In the genomic region with DNA sequence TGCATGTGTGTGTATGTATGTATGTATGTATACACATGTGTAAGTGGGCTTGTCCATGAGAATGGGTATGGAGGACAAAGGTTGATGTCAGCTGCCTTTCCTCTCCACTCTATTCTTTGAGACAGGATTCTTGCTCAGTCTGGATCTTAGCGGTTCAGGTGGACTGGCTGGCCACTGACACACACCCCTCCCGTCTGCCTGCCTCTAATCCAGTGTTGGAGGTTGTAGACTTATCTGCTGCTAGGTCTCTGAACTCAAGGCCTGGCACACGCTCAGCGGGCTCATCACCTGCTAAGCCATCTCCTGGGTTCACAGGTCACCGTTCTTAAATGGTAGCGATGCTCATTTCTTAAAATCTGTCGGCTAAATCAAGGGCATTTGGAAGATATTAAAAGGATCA, we compare ENCODE assay signal across 23 mouse cellular contexts.
DNase-seq lines count a peak whose midpoint lies in the region; ATAC-seq lines count a peak whose summit lies in the region.
"Had no signal": no experiment of that assay in that cellular context is flagged by ENCODE, and none has a peak within 500 bp of the region (broad histone marks: within the 10 kb centered on the region; RNA-seq: fewer than 3 reads in every experiment).

No protein-coding gene starts in this region.

- H3K4me2 ChIP-seq in forebrain, embryonic 12.5 days, result no peak overlapping the region
- H3K4me2 ChIP-seq in hindbrain, embryonic 13.5 days, result no peak overlapping the region
- H3K4me2 ChIP-seq in midbrain, embryonic 12.5 days (replicated peaks), result no peak overlapping the region
- H3K4me2 ChIP-seq: embryonic facial prominence, embryonic 15.5 days; forebrain, embryonic 13.5 days; heart, embryonic 12.5 days; hindbrain, embryonic 15.5 days had no signal

- no peak for DNase-seq in forebrain, embryonic 10.5 days (ENCODE audit: extremely low spot score, low spot score)
- no peak for DNase-seq in hindbrain, embryonic 10.5 days (ENCODE audit: low spot score)
- DNase-seq in midbrain, embryonic 10.5 days (ENCODE audit: low spot score), result no peak
- no peak for DNase-seq in urinary bladder, postnatal 14 days (ENCODE audit: low spot score)
- DNase-seq: adrenal gland, postnatal 10 days; B cell, adult 2 months; cerebellum, adult 11 months; cerebellum, adult 8-10 months; cerebellum, postnatal 14 days; embryo, embryonic 11 days; gastrocnemius, postnatal 10 days; heart, adult 2 months had no signal

- no peaks in the 10 kb centered on the region for H3K36me3 ChIP-seq in forebrain, embryonic 10.5 days (replicated peaks)
- H3K36me3 ChIP-seq in forebrain, embryonic 12.5 days (replicated peaks), result no peaks in the 10 kb centered on the region
- no peaks in the 10 kb centered on the region for H3K36me3 ChIP-seq in hindbrain, embryonic 10.5 days
- no peaks in the 10 kb centered on the region for H3K36me3 ChIP-seq in hindbrain, embryonic 13.5 days
- H3K36me3 ChIP-seq in midbrain, embryonic 12.5 days, result no peaks in the 10 kb centered on the region
- no peaks in the 10 kb centered on the region for H3K36me3 ChIP-seq in midbrain, embryonic 10.5 days
- H3K36me3 ChIP-seq: embryonic facial prominence, embryonic 15.5 days; G1E; heart, embryonic 12.5 days; hindbrain, embryonic 15.5 days had no signal

- no peak for ATAC-seq in forebrain, embryonic 12.5 days (ENCODE audit: low FRiP score)
- no peak for ATAC-seq in hindbrain, embryonic 13.5 days (ENCODE audit: low FRiP score)
- no peak for ATAC-seq in midbrain, embryonic 12.5 days (ENCODE audit: low FRiP score, low read depth)
- ATAC-seq: CD4-positive, CD25-positive, alpha-beta regulatory T cell, adult 4 months; forebrain, embryonic 13.5 days; inflammation-experienced regulatory T-cells, adult 6 months had no signal

- 76% methylated on average over 7 of the region's 7 CpGs for WGBS in forebrain, embryonic 10.5 days
- 86% methylated on average over 7 of the region's 7 CpGs for WGBS in forebrain, embryonic 12.5 days
- 83% methylated on average over 7 of the region's 7 CpGs for WGBS in hindbrain, embryonic 10.5 days
- WGBS in hindbrain, embryonic 13.5 days, result 66% methylated on average over 7 of the region's 7 CpGs
- 48% methylated on average over 7 of the region's 7 CpGs for WGBS in midbrain, embryonic 12.5 days
- 58% methylated on average over 7 of the region's 7 CpGs for WGBS in midbrain, embryonic 10.5 days

- no peaks in the 10 kb centered on the region for H3K27me3 ChIP-seq in forebrain, embryonic 10.5 days (ENCODE audit: poor library complexity, severe bottlenecking)
- H3K27me3 ChIP-seq in forebrain, embryonic 12.5 days, result no peaks in the 10 kb centered on the region
- H3K27me3 ChIP-seq in hindbrain, embryonic 10.5 days (ENCODE audit: insufficient read depth, poor library complexity, severe bottlenecking), result no peaks in the 10 kb centered on the region
- H3K27me3 ChIP-seq in hindbrain, embryonic 13.5 days, result no peaks in the 10 kb centered on the region
- no peaks in the 10 kb centered on the region for H3K27me3 ChIP-seq in midbrain, embryonic 12.5 days
- no peaks in the 10 kb centered on the region for H3K27me3 ChIP-seq in midbrain, embryonic 10.5 days (ENCODE audit: low read depth, poor library complexity, severe bottlenecking)
- H3K27me3 ChIP-seq: embryonic facial prominence, embryonic 15.5 days; forebrain, embryonic 13.5 days; heart, embryonic 12.5 days; hindbrain, embryonic 15.5 days had no signal

- no peaks in the 10 kb centered on the region for H3K9me3 ChIP-seq in forebrain, embryonic 10.5 days
- H3K9me3 ChIP-seq in forebrain, embryonic 12.5 days, result no peaks in the 10 kb centered on the region
- no peaks in the 10 kb centered on the region for H3K9me3 ChIP-seq in hindbrain, embryonic 10.5 days
- H3K9me3 ChIP-seq in hindbrain, embryonic 13.5 days, result no peaks in the 10 kb centered on the region
- H3K9me3 ChIP-seq in midbrain, embryonic 12.5 days, result no peaks in the 10 kb centered on the region
- H3K9me3 ChIP-seq in midbrain, embryonic 10.5 days (replicated peaks), result no peaks in the 10 kb centered on the region
- H3K9me3 ChIP-seq: embryonic facial prominence, embryonic 15.5 days; forebrain, embryonic 13.5 days; heart, embryonic 12.5 days; hindbrain, embryonic 15.5 days had no signal

- H3K4me1 ChIP-seq in forebrain, embryonic 10.5 days, result peaks cover 25% of the 10 kb centered on the region
- H3K4me1 ChIP-seq in forebrain, embryonic 12.5 days, result peaks cover 28% of the 10 kb centered on the region
- peaks cover 41% of the 10 kb centered on the region for H3K4me1 ChIP-seq in hindbrain, embryonic 10.5 days (replicated peaks)
- peaks cover 38% of the 10 kb centered on the region for H3K4me1 ChIP-seq in hindbrain, embryonic 13.5 days (replicated peaks)
- H3K4me1 ChIP-seq in midbrain, embryonic 12.5 days, result peaks cover 23% of the 10 kb centered on the region
- H3K4me1 ChIP-seq in midbrain, embryonic 10.5 days, result peaks cover 46% of the 10 kb centered on the region

- H3K4me3 ChIP-seq in forebrain, embryonic 10.5 days, result no peak overlapping the region
- no peak overlapping the region for H3K4me3 ChIP-seq in forebrain, embryonic 12.5 days (replicated peaks)
- H3K4me3 ChIP-seq in hindbrain, embryonic 10.5 days, result no peak overlapping the region
- H3K4me3 ChIP-seq in hindbrain, embryonic 13.5 days, result no peak overlapping the region
- H3K4me3 ChIP-seq in midbrain, embryonic 12.5 days, result no peak overlapping the region
- no peak overlapping the region for H3K4me3 ChIP-seq in midbrain, embryonic 10.5 days
- H3K4me3 ChIP-seq: embryonic facial prominence, embryonic 15.5 days; erythroblast, embryonic 14.5 days; forebrain, embryonic 13.5 days; heart, adult 2 months; heart, embryonic 12.5 days; hindbrain, embryonic 15.5 days had no signal

- 0 out of 2 replicates have a peak overlapping the region, but pooled peaks have one; percentile 44 for H3K27ac ChIP-seq in forebrain, embryonic 10.5 days
- no peak overlapping the region for H3K27ac ChIP-seq in forebrain, embryonic 12.5 days
- H3K27ac ChIP-seq in hindbrain, embryonic 10.5 days, result 0 out of 2 replicates have a peak overlapping the region, but pooled peaks have one; percentile 41
- no peak overlapping the region; the same call in 1 of the 2 replicates for H3K27ac ChIP-seq in hindbrain, embryonic 13.5 days
- H3K27ac ChIP-seq in midbrain, embryonic 12.5 days (replicated peaks), result peak overlapping the region; percentile 52; the same call in 1 of the 2 replicates
- no peak overlapping the region; the same call in 1 of the 2 replicates for H3K27ac ChIP-seq in midbrain, embryonic 10.5 days (replicated peaks)
- H3K27ac ChIP-seq: embryonic facial prominence, embryonic 15.5 days; forebrain, embryonic 13.5 days; heart, adult 2 months; hindbrain, embryonic 15.5 days had no signal

- no peak overlapping the region for H3K9ac ChIP-seq in forebrain, embryonic 12.5 days
- no peak overlapping the region for H3K9ac ChIP-seq in hindbrain, embryonic 13.5 days
- no peak overlapping the region for H3K9ac ChIP-seq in midbrain, embryonic 12.5 days (replicated peaks)
- H3K9ac ChIP-seq: embryonic facial prominence, embryonic 15.5 days; forebrain, embryonic 13.5 days; heart, embryonic 12.5 days; hindbrain, embryonic 15.5 days had no signal

Comparison
In these comparisons a context has a peak if more than half of its experiments do, and no peak if none do; other contexts are left out.
1. H3K27ac ChIP-seq: peak in forebrain, embryonic 10.5 days (single experiment), hindbrain, embryonic 10.5 days (single experiment) and midbrain, embryonic 12.5 days (single experiment); none in forebrain, embryonic 12.5 days (single experiment), hindbrain, embryonic 13.5 days (single experiment) and midbrain, embryonic 10.5 days (single experiment).